Mouse (Mus musculus) liver, adult 2 months (tissue): Measurements from ENCODE around the gene Iqcg.

ENCODE experiments used
- CTCF ChIP-seq: fragments of 200-500 bp; IDR thresholded peaks from 2 replicates; pipeline ENCODE4 v1.5.1; 2011; ENCODE audit warnings: low read depth, low read length, control low read depth
- POLR2A ChIP-seq: fragments of 200-500 bp; IDR thresholded peaks from 2 replicates; pipeline ENCODE4 v1.6.1; 2011; ENCODE audit warnings: low read length, control low read depth; ENCODE audit not compliant: insufficient read depth; ENCODE audit errors: extremely low read depth

- no peak for TF ChIP-seq CTCF
- no peak for TF ChIP-seq POLR2A
These were observed 29.6 kb upstream of the Iqcg start for GRCm38 (mm10) chr16:33085666-33086065.
